Mouse (Mus musculus) forelimb bud, embryonic 11.5 days (tissue): ENCODE data around the gene Kcnh8.

Experiments used
- DNase-seq: peaks from one replicate; pipeline ENCODE4 v3.0.0-alpha.2; 2012; ENCODE audit warnings: low read depth, low spot score

Gene Kcnh8

GRCm38 (mm10) chr17:52819007-52819406, 216.5 kb downstream of the Kcnh8 start:
- DNase-seq = no peak

DNA sequence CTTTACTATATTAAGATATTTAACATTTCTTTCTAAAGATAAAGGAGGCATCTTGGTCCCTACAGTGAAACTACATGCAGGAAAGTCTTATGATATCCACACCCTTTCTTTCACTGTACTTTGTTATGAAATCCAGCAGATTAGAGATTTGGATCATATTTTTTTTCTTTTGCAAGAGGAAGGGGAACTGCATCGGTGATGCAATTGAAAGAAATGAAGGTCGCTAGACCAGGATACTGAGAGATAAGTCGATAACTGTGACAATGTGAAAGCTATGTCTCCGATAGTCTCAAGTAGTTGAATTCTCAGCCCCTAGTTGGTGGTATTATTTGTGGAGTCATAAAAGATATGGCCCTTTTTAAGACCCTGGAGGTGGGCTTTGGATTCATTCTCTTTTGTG, 227.2 kb downstream of the Kcnh8 start:
- no peak for DNase-seq

DNA sequence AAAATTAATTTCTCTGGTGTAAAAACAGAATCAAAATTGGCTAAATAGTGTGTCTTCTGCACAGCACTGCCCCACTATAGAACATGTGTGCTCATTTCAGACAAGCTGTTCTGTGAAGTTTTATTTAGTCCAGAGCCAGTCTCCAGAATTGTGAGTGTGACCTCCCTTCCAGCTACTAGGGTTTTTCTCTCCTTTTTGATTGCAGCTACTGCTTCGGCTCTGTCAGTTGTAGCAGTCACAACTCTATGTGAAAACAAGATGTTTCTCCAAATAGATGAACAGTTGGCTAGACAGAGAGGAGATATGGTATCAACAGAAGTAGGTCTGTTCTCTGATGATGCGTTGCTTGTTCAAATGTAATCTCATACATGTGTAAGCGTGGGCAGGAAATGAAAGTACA, 270.7 kb downstream of the Kcnh8 start:
- no peak for DNase-seq

DNA sequence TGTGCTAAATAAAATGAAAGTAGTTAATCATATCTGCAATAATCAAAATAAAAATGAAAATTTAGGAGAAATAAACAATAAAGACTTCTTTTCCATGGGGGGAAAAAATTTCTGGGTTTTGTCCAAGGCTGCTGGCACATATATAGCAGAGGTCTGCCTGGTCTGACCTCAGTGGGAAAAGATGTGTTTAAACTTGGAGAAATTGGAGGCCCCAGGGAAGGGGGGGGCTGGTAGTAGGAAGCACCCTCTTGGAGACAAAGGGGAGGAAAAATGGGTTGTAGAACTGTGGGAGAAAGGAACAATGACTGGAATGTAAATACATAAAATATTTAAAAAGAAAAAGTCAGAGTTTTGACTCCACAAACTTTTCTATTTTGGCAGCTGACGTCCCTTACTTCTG, 276.5 kb downstream of the Kcnh8 start:
- DNase-seq = no peak

DNA sequence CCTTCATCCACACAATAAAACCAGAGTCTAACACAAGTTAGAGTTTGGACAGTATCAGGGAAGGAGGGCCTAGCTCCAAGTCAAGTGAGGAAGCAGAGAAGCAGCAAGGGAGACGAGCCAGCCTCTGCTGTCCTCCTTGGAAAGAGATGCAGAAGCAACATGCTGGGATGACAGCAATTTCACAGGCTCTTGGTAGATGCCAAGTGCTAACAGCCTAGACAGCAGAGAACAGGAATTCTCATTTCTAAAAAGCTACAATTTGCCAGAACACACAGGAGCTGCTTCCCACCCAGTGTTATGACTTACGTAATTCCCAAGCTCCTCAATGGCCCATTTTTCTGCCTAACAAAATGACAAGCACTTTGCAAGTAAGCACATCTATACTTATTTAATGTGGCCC, 277.5 kb downstream of the Kcnh8 start:
- DNase-seq = no peak

DNA sequence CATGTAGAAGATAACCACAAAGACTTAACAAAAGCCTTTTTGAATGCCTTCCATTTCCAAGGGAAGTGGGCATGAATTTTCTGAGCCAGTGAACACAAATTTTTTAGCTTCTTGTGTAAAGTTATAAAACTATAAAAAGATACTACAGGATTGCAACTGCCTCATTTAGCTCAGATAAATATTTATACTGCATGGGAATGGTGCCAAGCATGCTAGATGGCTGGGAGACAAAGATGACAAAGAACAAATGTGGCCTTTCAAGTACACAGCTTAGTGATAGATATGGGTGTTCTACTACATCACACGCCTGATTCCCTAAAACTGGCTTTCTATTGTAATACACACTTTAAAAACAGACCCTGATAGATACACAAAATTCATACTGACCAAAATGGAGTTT, 282.7 kb downstream of the Kcnh8 start:
- DNase-seq = no peak

DNA sequence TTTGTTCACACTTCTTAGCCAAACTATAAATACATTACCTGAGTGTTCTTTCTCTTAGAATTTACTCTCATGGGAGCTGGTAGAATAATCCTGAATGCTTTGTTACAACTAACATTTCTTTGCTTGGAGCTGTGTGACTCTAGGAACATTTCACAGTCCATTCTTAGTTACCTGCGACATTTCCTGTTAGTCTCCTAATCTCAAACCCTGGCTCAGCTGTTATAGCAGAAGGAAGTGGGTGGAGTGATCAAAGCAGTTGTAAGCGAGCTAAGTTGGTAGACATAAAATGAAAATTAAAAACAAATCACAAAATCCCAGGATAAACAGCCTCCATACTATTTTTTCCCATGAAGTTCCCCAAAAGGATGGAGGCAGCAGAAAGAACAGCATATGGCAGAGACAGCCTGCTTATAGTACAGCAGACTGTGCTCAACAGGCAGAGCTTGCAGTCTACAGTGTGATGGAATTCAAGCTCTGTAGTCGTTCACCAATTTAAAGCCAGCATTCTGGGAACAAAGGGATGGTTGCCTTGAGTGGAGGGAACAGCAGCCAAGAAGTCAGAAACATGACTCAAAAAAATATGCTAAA, 318.1 kb downstream of the Kcnh8 start:
- no peak for DNase-seq

GRCm38 (mm10) chr17:52943966-52944365, 341.5 kb downstream of the Kcnh8 start:
- DNase-seq = no peak

GRCm38 (mm10) chr17:52972735-52973134, 370.2 kb downstream of the Kcnh8 start:
- DNase-seq = no peak

DNA sequence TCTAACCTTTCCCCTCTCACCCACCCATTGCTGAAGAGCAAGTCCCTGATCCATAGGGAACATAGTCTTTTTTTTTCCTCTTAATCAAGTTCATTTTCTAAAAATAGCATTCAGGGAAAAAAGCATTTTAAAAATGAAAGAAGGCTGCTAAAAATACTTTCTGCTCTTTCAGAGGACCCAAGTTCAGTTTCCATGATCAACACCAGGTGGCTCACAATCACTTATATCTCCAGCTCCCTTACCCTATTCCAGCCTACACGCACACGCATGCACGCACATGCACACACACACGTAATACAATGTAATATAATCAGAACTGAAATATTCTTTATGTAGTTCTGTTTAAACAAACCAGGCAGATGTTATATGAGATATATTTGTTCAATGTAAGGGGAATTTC, 378.4 kb downstream of the Kcnh8 start:
- no peak for DNase-seq
